29 mouse cellular contexts compared by ENCODE assay signal in the genomic region with DNA sequence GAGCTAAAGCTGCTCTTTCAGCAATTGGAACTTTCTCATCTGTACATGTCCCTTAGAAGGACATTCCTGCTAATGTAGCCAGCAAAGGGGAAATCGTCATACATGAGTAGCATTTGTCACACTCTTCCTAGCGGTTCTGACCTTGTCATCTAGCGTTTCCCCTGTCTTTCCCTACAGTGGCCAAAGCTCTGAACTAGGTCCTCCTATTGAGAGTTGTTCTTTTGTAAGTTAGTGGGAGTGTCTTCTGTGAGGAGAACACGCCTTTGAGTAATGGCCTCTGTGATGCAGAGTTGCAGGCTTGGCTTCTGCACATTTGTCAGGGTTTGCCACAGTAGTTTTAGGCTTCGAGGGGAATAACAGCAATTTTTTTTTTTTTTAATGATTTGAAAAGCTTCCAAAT.
"Had no signal": no experiment of that assay in that cellular context is flagged by ENCODE, and none has a peak within 500 bp of the region (broad histone marks: within the 10 kb centered on the region; RNA-seq: fewer than 3 reads in every experiment).

No protein-coding gene starts in this region.

- H3K27me3 ChIP-seq: heart, embryonic 13.5 days; heart, embryonic 15.5 days; hindbrain, embryonic 12.5 days; intestine, embryonic 15.5 days; limb, embryonic 12.5 days; liver, embryonic 13.5 days; liver, embryonic 15.5 days had no signal

- H3K4me1 ChIP-seq: heart, embryonic 13.5 days; heart, embryonic 15.5 days; hindbrain, embryonic 10.5 days; hindbrain, embryonic 12.5 days; intestine, embryonic 15.5 days; limb, embryonic 10.5 days; limb, embryonic 12.5 days; liver, embryonic 13.5 days; liver, embryonic 15.5 days had no signal

- H3K9me3 ChIP-seq: heart, embryonic 13.5 days; heart, embryonic 15.5 days; hindbrain, embryonic 10.5 days; hindbrain, embryonic 12.5 days; intestine, embryonic 15.5 days; limb, embryonic 10.5 days; limb, embryonic 12.5 days; liver, embryonic 13.5 days; liver, embryonic 15.5 days had no signal

- H3K4me3 ChIP-seq: gastrocnemius, adult 2 months; heart, adult 2 months; heart, embryonic 13.5 days; heart, embryonic 15.5 days; hindbrain, embryonic 10.5 days; hindbrain, embryonic 12.5 days; intestine, embryonic 15.5 days; layer of hippocampus, adult 2 months; left cerebral cortex, adult 2 months; limb, embryonic 10.5 days; limb, embryonic 12.5 days; liver, embryonic 13.5 days; liver, embryonic 15.5 days had no signal

- H3K4me2 ChIP-seq: heart, embryonic 11.5 days; heart, embryonic 13.5 days; heart, embryonic 15.5 days; hindbrain, embryonic 12.5 days; hindbrain, embryonic 14.5 days; intestine, embryonic 15.5 days; limb, embryonic 12.5 days; liver, embryonic 11.5 days; liver, embryonic 13.5 days; liver, embryonic 15.5 days had no signal

- ATAC-seq: hindbrain, embryonic 16.5 days; inflammation-experienced regulatory T-cells, adult 6 months; intestine, embryonic 15.5 days; intestine, postnatal 0 days had no signal

- H3K36me3 ChIP-seq: heart, embryonic 15.5 days; liver, embryonic 13.5 days; liver, embryonic 15.5 days had no signal

- H3K9ac ChIP-seq: heart, embryonic 13.5 days; heart, embryonic 15.5 days; hindbrain, embryonic 12.5 days; hindbrain, embryonic 14.5 days; intestine, embryonic 15.5 days; limb, embryonic 12.5 days; liver, embryonic 13.5 days; liver, embryonic 15.5 days had no signal

- H3K27ac ChIP-seq: gastrocnemius, adult 2 months; heart, adult 2 months; heart, embryonic 13.5 days; heart, embryonic 15.5 days; hindbrain, embryonic 10.5 days; hindbrain, embryonic 12.5 days; hindbrain, embryonic 14.5 days; intestine, embryonic 15.5 days; layer of hippocampus, adult 2 months; left cerebral cortex, adult 2 months; limb, embryonic 10.5 days; limb, embryonic 12.5 days; liver, embryonic 13.5 days; liver, embryonic 15.5 days had no signal

- DNase-seq: gastrocnemius, adult 2 months; gastrocnemius, postnatal 10 days; gastrocnemius, postnatal 25 days; heart, adult 2 months; heart, postnatal 14 days; heart, postnatal 4 days; kidney, adult 18-20 months; kidney, adult 8-10 months; kidney, postnatal 10 days; kidney, postnatal 25 days; kidney, postnatal 4 days; liver; liver, embryonic 13.5 days had no signal
